Mouse (Mus musculus) small intestine, adult 2 months (tissue): Measurements from ENCODE around the gene Zfp654.

Source experiments
- CTCF ChIP-seq: fragments of 200-500 bp; IDR thresholded peaks from 2 replicates; pipeline ENCODE4 v1.5.1; 2012; ENCODE audit warnings: low read depth, mild to moderate bottlenecking, control low read depth, inconsistent platforms, low read length, moderate library complexity, mixed read lengths; ENCODE audit not compliant: insufficient replicate concordance, insufficient read length; ENCODE audit errors: extremely low read depth
- POLR2A ChIP-seq: fragments of 200-500 bp; IDR thresholded peaks from 2 replicates; pipeline ENCODE4 v1.6.1; 2012; ENCODE audit warnings: low read depth, mild to moderate bottlenecking, control low read depth, inconsistent platforms, low read length, moderate library complexity

DNA sequence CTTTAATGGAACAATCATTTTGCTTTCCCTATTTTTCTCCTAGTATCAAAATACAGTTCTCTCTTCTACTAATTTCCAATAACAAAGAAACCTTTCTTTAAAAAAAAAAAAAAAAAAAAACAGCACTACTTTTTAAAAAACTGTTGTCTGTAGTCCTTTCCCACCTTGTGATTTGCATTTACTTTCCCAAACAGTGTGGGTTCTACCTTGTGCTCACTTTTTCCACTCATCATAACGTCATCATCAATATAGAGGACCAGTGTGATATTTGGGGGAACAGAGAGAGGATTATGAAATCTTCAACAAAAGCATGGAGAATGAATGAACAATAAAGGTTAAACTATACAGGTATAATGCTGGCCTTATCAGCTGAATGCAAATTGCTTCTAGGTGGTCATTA lies 27.0 kb downstream of the Zfp654 start:
- TF ChIP-seq CTCF: no peak
- TF ChIP-seq POLR2A: no peak
